Mouse (Mus musculus) adrenal gland, adult 8-10 months (tissue): ENCODE results near the gene Hs3st6. TPM values are rescaled to one million over a fixed set of nuclear protein-coding genes. Genes with fewer than 3 reads are reported as not detected.
A peak's percentile ranks its signal among the peaks of the same experiment; 100 is the strongest.
"Not testable (repeated sequence)": the region's sequence is repeated elsewhere in the genome, so short reads cannot be mapped to it uniquely, and the experiment has no call there.

Experiments
- DNase-seq: peaks from one replicate; pipeline ENCODE4 v3.0.0; 2022
- total RNA-seq, 4 experiments: library from RNA; stranded (reverse); gene quantifications; 2 replicates each; pipeline ENCODE4 v1.2.4; 2022

Hs3st6 gene
- 1 to 10 TPM; 1.7 to 2.8 (median 2.4) TPM for total RNA-seq

DNA sequence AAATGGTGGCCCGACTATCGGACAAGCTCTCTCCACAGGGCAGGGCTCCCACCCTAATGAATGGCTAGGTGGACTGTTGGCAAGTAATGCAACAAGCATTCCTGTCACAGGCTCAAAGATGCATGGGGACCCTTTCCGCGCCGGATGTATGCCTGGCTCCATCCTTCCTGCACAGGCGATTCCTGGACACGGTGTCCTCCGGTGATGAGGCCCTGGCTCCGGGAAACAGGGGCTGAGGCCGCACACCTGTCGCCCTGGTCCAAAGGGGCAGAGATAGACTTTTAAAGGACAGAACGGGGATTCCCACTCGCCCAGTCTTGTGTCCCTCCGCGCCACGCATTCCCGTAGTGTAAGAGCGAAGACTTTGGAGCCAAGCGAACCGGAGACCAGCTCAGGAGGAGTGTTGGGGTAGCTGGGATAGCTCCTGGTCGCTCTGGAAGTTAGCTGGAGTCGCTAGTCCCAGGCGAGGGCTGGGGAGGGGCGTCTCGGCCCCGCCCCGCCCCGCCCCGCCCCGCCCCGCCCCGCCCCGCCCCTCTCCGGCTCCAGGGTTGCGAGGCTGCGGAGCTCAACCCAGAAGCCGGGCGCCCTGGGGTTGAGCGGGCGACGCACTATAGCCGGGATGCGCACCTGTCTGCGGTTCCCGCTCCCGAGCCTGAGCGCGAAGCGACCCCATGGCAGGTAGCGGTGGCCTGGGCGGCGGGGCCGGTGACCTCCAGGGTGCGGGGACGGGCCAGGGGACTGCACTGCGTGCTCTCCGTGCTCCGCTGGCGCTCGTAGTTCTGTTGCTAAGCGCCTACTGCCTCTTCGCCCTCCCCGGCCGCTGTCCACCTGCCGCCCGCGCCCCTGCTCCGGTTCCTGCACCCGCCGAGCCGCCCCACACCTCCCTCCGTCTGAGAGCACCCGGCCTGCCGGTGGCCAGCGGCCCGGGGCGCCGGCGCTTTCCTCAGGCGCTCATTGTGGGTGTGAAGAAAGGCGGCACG, at the start of gene Hs3st6:
Gene Hs3st6, plus strand, starts transcription at position 574 of the 980 bp plus-strand sequence.
- DNase-seq = no peak

DNA sequence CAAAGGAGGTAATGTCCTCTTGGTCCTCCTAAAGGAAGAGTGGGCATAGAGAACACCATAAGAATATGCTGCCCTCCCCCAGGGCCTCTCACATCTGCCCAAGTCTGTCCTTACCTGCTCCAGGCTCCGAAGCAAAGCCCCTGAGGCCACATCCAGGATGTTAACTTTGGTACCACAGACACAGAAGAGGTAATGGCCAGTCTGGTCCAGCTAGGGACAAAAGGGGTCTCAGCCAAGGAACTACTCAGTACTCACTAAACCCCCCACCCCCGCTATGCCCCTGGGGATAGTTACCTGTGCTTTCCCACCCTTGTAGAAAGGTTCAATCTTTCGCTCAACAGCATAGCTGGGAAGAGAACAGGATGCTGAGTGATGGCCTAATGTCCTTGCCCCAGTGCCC, 47.0 kb upstream of the Hs3st6 start:
- DNase-seq = no peak

DNA sequence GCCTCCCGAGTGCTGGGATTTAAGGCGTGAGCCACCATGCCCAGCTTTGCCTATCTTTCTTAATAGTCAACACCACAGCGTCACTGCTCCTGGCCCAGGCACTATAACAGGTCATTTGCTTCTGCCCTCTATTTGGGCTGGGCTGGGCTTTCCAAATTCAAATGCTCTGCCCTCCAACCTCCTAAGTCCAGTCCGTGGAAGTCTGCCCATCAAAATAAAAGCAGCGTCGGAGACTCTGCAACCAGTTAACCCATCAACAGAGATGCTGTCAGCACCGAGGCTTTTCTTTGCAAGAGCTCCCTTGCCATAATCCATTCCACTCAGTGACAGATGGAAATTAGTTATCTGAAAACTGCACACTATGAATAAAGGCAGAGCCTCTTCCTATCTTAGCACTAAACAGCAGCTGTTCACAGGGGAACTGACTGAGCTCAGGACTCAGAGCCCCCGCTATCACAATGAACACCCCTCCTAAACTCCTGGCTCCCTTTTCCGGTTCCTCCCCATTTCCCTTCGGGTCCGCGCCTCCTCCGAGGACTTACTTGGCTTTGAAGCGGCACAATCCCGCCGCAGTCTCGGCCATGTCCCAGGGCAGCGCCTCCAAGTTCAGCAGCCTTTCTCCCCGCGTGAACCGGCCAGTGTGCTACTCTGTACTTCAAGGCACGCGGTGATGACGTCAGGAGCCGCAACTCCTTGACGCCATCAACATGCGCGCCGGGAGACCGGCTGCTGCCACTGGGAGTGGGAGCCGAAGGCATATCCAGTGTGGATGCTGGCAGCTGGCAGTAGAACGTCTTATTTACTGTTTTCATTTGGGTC, 45.6 kb upstream of the Hs3st6 start, which contains the start of gene Tbl3:
Gene Tbl3, minus strand, starts transcription at position 679 of the 819 bp plus-strand sequence.
- DNase-seq = peak; percentile 88

DNA sequence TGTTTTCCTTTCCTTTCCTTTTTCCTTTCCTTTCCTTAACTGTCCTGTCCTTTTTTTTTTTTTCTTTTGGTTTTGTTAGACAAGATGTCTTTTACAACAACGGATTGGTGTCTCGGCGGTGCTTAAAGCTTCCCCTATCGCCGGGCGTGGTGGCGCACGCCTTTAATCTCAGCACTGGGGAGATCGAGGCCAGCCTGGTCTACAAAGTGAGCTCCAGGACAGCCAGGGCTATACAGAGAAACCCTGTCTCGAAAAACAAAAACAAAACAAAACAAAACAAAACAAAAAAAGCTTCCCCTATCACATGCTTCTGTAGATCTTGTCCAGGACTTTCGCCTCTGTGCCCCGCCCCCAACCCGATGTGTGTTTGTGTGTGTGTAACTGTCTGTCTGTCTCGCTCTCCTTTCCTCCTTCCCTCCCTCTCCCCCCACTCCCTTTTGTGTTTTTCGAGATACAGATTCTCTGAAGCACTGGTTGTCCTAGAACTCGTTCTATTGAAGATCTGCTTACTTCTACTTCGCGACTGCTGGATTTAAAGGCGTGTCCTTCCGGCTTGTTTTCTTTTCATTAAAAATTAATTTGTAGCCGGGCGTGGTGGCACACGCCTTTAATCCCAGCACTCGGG, 44.9 kb upstream of the Hs3st6 start:
- DNase-seq = no peak

DNA sequence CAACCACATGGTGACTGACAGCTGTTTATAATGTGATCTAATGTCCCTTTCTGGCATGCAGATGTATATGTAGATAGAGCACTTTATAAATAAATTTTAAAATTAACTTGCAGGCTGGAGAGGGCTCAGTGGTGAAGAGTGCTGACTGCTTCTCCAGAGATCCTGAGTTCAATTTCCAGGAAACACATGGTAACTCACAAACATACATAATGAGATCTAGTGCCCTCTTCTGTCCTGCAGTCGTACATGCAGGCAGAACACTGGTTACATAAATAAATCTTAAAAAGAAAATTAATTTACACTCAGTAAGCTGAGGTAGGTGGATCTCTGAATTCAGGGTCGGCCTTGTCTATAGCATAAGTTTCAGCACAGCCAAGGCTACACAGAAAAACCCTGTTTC, 44.1 kb upstream of the Hs3st6 start:
- no peak for DNase-seq

DNA sequence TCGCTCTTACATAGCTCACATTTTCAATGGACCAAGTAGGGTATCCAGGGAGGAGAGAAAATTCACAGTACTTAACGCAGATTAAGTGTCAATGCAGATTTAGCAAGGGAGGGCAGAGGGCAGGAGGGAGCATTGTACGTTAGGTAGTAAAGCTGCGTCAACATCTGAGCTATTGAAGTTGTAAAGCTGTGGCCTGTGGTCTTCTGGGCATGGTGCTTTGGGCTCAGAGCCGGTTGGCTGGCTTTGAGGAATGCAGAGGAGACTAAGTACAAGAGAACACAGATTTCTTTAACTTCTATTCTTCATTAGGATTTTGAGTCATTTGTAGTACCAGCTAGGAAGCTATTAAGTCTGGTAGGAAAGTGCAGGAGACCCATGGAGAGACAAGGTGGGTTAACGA, 37.2 kb upstream of the Hs3st6 start:
- no peak for DNase-seq

DNA sequence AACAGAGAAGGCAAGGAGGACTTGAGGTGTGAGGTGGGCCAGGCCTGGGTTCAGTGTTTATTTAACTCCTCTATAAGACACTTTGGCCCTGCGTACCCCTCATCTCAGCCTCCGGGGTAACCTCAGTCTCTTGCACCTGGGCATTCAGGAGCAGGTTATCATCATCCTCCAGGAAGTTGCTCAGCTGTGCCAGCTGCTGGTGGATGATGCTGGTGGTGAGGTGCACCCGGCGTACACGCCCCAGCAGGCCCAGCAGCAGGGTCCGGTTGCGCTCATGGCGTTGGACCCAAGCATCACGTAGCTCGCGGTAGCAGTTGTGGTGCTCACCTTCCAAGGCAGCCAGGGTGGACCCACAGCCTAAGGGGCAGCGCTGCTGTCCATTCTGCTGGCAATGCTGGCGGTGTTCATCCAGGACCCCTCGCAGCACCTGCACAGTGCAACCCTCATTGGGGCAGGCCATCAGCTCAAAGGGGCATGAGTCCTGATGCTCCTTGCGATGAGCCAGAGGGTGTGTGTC, 36.6 kb upstream of the Hs3st6 start:
- no peak for DNase-seq

DNA sequence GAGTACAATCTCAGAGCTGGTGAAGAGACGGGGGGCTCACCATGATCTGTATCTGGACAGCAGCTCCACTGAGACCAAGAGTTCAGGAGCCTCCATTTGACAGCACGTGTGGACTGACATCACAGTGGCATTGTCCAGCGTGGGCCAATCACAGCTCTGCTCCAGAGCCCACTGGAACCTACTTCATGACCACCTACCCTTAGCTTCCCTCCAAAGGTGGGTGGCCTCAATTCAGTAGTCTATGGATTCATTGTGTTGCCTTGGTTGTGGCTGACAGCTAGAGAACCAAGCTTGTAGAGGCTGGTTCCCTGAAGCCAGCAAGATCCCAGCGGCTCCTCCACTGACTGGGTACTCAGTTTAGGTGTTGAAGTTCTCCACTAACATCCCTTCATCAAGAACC, 34.8 kb upstream of the Hs3st6 start, which contains the start of the genes Rnf151 and Rps2:
Gene Rnf151, minus strand, starts transcription at position 121 of the 400 bp plus-strand sequence.
Gene Rps2, plus strand, starts transcription at position 174 of the 400 bp plus-strand sequence.
- no peak for DNase-seq

DNA sequence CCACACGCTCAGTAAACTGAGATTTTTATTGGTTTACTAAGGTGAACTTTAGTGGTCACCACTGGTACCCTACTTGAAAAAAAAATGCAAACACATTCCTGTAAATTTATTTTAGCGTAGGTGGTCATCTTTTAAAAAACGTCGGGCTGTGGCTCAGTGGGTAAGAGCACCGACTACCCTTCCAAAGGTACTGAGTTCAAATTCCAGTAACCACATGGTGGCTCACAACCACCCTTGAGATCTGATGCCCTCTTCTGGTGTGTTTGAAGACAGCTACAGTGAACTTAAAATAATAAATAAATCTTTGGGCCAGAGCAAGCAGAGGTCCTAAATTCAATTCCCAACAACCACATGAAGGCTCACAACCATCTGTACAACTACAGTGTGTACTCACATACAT, 33.9 kb upstream of the Hs3st6 start:
- DNase-seq = not testable (repeated sequence)

DNA sequence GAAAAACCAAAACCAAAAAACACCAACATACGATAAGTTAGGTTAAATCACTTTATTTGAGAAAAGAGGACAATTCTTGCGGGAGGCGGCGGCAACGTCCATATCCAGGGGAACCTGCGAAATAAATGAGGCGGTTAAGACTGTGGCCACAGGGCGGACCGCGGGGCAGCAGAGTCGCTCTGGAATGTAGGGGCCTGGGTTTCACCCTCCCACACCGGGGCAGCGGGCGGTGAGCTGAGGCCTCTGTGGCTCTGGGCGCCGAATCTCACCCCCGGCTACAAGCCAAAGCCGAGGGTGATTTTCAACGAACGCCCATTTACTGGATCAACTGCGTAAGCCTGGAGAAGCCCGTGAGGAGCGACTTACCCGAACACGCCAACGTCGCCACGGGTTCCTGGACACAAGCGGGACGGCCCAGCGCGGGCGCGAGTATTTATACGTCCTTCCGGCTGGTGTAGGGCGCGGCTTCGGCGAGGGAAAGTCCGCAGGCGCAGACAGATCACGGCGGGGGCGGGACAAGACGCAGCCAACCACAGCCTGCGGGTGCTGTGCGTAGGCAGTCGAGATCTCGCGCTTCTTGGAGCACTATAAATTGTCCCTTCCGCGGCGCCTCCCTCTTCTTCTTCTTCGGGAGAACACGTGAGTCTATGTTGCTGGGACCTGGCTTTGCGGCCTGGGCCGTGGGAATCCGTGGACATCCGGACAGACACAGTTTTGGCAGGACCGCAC, 33.1 kb upstream of the Hs3st6 start:
- DNase-seq = peak; percentile 98

DNA sequence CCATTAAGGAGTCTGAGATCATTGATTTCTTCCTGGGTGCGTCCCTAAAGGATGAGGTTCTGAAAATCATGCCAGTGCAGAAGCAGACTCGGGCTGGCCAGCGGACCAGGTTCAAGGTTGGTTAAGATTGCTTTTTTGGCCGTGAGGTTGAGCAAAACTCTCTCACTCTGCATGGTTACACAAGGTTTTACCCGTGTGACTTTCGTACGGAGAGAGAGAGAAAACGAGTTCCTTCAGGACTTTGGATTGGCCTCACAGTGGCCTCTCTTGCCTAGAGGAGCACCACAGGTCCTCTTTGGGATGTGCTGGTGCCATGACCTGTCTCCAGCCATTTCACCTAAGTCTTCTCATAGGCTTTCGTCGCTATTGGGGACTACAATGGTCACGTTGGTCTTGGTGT, 32.2 kb upstream of the Hs3st6 start:
- DNase-seq = not testable (repeated sequence)

DNA sequence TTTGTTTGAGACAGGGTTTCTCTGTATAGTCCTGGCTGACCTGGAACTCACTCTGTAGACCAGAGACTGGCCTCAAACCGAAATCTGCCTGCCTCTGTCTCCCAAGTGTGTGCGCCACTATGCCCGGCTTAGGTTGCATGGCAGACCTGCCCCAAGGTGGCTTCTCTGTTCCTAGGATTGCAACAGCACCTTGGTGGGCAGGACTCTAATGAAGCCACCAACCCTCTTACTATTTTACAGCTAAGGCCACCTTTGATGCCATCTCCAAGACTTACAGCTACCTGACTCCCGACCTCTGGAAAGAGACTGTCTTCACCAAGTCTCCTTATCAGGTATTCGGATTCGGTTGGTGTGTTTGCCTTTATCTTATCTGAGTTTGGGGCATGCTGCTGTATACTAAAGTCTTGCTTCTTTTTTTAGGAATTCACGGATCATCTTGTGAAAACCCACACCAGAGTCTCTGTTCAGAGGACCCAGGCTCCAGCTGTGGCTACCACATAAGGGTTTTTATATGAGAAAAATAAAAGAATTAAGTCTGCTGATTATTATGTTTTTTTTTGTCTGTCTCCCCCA, 31.3 kb upstream of the Hs3st6 start:
- not testable (repeated sequence) for DNase-seq

DNA sequence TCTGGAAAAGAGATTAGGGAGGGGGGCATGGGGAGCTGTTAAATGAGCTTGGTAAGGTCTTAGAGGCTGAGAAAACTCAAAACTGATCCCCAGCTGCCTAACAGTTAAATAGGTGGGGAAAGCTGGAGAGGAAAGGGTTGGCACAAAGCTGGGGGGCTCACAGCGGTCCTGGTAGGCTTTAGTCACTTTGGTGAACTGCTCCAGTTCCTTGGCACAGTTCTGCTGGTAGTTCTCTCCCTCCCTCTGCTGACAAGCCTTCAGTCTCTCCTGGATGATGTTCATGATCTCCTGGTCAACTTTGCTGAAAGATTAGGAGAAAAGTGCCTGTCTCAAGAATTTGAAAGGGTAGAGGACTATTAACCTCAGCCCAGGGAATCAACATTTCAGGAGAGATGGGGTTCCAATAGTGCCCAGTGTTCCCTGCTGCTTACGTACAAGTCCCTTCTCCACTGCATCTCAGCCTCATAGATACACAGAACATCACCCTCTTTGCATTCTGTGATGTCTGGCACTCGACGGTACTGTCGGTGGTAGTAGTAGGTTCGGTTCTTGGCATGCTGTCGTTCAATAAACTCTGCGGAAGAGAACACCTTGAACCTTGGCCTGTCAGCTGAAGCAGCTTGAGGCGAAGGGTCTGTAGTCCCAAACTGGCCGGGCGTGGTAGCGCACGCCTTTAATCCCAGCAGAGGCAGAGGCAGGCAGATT, 30.4 kb upstream of the Hs3st6 start:
- DNase-seq = no peak

DNA sequence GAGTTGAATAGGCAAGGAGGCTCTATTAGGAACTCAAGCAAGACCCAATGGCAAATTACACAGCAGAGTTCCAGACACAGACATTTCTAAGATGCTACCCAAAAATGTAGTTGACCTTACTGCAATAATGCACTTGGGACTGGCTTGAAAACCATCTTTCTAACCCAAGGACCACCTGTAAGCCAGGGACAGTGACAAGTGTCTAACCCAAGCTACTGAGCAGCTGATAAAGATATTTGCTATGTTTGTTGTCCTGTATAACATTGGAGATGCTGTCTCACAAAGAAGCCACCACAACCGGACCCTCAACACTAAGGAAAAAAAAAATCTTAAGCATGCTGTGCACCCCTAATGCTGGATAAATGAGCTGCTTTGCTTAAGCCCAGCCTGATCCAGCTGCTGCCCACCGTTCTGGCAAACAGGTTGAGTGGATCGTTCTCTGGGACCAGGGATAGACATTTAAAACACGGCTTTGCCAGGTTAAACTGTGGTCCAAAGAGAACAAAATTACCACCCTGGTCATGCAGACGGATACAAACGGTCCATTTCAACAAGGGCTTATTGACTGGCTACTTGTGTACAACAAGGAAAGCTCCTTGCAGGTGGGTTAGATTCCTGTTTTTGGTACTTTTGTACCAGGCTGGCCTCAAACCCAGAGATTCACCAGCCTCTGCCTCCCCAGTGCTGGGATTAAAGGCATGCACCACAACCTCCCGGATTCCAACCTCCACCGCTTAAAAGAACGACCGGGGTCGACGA, 29.5 kb upstream of the Hs3st6 start:
- DNase-seq = no peak

DNA sequence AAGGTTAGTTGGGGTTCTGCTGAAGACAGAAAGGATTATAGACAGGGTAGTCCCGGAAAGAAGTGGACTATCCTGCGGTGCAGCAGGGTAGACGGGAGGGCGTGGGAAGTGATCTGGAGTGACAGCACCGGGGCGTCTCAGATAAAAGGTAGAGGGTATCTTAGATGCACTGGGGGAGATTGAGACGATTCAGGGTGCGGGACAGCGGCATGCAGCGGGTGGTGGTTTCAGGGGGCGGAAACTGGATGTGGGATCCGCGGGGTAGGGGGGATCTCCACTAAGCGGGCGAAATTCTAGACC, 29.0 kb upstream of the Hs3st6 start:
- DNase-seq = no peak

DNA sequence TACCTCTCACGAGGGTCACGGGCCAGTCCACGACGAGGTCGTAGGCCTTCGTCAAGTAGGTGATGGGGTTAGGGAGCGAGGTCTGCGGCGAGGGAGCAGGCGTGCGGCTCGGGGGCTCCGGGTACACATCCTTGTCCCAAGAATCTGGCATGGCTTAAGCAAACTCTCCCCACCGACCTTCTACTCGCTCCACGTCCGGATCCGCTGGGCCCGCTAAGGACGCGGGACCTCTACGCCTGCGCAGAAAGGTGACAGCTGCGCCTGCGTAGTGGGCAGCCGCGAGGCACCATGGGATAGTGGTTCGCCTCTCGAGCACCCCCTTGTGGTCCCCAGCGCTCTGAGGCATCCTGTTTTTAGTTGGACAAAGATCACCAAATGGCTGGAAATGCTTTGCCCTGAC, 28.6 kb upstream of the Hs3st6 start, which contains the start of gene Ndufb10:
Gene Ndufb10, minus strand, starts transcription at position 295 of the 400 bp plus-strand sequence.
- peak; percentile 93 for DNase-seq

DNA sequence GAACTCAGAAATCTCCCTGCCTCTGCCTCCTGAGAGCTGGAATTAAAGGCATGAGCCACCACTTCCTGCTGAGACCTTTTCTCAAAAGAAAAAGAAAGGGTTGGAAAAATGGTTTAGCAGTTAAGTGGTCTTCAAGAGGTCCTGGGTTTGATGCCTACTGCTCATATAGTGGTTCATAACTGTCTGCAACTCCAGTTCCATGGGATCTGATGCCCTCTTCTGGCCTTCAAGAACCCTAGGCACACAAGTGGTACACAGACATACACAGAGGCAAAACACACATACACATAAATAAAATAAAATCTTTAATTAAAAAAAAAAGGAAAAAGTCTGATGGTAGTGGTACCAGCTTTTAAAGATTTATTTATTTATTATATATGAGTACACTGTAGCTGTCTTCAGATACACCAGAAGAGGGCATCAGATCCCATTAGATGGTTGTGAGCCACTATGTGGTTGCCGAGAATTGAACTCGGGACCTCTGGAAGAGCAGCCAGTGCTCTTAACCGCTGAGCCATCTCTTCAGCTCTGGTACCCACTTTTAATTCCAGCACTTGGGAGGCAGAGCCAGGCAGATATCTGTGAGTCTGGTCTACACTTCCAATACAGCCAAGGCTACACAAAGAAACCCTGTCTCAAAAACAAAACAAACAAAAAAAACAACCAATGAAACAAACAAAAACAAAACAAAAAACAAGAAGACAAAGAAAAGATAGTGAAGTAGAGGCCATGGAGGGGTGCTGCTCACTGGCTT, 27.0 kb upstream of the Hs3st6 start:
- DNase-seq = no peak

DNA sequence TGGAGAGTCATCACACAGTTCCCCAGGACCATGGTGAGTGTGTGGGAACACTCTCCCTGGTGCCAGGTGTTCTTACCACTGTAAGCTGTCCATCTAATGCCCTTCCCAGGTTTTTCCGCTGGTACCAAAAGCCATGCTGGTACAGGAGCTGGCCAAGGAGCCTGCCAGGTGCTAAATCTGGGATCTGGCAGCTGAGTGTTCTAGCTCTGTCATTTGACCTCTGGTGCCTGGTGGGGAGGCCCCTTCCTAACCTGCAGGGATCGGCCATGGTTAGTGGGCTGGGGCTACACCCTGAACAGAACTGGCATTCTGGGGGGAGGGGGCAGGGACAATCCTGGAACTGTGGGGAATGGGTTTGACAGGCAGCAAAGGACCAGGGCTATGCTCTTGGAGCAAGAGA, 25.2 kb upstream of the Hs3st6 start, which contains the start of gene Rpl3l:
Gene Rpl3l, plus strand, starts transcription at position 203 of the 400 bp plus-strand sequence.
- no peak for DNase-seq

DNA sequence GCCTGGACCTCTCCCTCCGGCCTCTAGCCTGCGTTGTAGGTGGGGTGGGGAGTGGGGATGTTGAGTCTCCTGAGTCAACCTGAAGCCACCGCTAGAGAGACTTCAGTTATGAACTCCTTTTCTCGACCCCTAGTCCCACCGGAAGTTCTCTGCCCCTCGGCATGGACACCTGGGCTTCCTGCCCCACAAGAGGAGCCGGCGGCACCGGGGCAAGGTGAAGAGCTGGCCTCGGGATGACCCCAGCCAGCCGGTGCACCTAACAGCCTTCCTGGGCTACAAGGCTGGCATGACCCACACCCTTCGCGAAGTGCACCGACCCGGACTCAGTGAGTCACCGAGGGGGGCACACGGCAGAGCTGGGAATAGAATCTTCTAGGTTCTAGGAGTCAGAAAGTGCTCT, 24.6 kb upstream of the Hs3st6 start:
- no peak for DNase-seq
